Mouse (Mus musculus): Measurements from ENCODE around the gene Rhag. TPM values are rescaled to one million over a fixed set of nuclear protein-coding genes. Genes with fewer than 3 reads are reported as not detected.

Gene Rhag
- polyA plus RNA-seq, 1 experiment from 2014 or later = 0.74 TPM

DNA sequence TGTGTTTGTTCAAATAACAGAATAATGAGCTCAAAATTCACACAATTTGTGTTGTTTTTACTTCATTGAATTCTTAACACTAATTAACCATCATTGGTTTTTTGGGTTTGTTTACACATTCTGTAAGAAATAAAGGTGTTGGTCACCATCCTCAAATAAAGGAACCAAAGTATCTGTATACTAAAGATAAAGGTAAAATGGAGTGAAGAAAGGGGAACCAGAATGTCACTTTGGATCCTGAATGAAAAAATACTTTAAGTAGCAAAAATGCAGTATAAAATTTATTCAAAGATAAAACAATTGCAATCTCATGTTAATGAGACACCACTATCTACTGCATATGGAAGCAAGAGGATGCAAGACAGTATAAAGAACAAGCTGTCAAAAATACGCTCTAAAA lies 634 bp downstream of the Rhag start:
- Histone ChIP-seq H3K4me1 (ENCODE audit: control insufficient read depth, insufficient read depth, low read length) (no peaks in the 10 kb centered on the region), H3K4me2 (ENCODE audit: low read depth, low read length) (no peak overlapping the region), H3K27me3 (ENCODE audit: control insufficient read depth, insufficient read depth, low read length) (no peaks in the 10 kb centered on the region), H3K9ac (ENCODE audit: low read length) (no peak overlapping the region), H3K4me3 (ENCODE audit: low read length) (no peak overlapping the region), H3K36me3 (ENCODE audit: control insufficient read depth, insufficient read depth) (no peaks in the 10 kb centered on the region), H3K27ac (ENCODE audit: low read length) (no peak overlapping the region), H3K9me3 (replicated peaks; ENCODE audit: control insufficient read depth, low read length) (no peaks in the 10 kb centered on the region)
- 82% methylated on average over 1 of the region's 1 CpGs for WGBS
- no peak for ATAC-seq (replicated peaks; ENCODE audit: extremely low read depth, insufficient read depth, low FRiP score)

DNA sequence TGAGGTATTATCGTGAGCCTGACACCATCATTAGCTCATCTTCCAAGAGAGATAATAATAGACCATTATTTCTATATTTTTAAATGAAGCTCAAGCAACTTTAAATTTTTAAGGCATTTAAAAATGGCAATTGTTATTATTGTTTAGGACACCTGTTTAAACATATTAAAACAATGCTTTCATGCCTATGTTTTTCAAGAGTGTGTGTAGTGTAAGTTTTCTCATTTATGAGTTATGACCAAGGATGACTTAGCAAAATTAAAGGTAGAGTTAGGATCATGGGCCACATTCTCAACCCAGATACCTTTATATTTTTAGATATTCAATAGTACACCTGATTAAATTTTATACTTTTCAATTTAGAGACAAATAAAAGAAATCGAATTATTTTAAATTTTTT lies 1.3 kb downstream of the Rhag start:
- H3K4me1 ChIP-seq (ENCODE audit: control insufficient read depth, insufficient read depth, low read length) = no peaks in the 10 kb centered on the region
- no peaks in the 10 kb centered on the region for H3K36me3 ChIP-seq (ENCODE audit: control insufficient read depth, insufficient read depth)
- H3K4me3 ChIP-seq (ENCODE audit: low read length) = no peak overlapping the region
- no peaks in the 10 kb centered on the region for H3K27me3 ChIP-seq (ENCODE audit: control insufficient read depth, insufficient read depth, low read length)
- H3K4me2 ChIP-seq (ENCODE audit: low read depth, low read length) = no peak overlapping the region
- ATAC-seq (replicated peaks; ENCODE audit: extremely low read depth, insufficient read depth, low FRiP score) = no peak
- no peaks in the 10 kb centered on the region for H3K9me3 ChIP-seq (replicated peaks; ENCODE audit: control insufficient read depth, low read length)
- WGBS = 59% methylated on average over 2 of the region's 2 CpGs
- H3K9ac ChIP-seq (ENCODE audit: low read length) = no peak overlapping the region
- H3K27ac ChIP-seq (ENCODE audit: low read length) = no peak overlapping the region

DNA sequence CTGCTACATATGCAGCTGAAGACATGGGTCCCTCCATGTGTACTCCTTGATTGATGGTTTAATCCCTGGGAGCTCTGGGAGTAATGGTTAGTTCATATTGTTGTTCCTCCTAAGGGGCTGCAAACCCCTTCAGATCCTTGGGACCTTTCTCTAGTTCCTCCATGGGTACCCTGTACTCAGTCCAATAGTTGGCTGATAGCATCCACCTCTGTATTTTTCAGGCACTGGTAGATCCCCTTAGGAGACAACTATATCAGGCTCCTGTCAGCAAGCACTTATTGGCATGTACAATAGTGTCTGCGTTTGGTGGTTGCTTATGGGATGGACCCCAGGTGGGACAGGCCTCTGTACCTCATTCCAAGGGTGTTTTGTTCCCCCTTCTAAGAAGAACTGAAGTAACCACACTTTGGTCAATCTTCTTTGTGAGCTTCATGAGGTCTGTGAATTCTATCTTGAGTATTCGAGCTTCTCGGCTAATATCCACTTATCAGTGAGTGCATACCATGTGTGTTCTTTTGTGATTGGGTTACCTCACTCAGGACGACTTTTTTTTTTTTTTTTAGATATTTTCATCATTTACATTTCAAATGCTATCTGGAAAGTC lies 6.5 kb downstream of the Rhag start:
- Histone ChIP-seq H3K27me3 (ENCODE audit: control insufficient read depth, insufficient read depth, low read length) (no peaks in the 10 kb centered on the region), H3K9me3 (replicated peaks; ENCODE audit: control insufficient read depth, low read length) (no peaks in the 10 kb centered on the region), H3K4me3 (ENCODE audit: low read length) (no peak overlapping the region), H3K4me2 (ENCODE audit: low read depth, low read length) (no peak overlapping the region), H3K27ac (ENCODE audit: low read length) (no peak overlapping the region), H3K36me3 (ENCODE audit: control insufficient read depth, insufficient read depth) (no peaks in the 10 kb centered on the region), H3K4me1 (ENCODE audit: control insufficient read depth, insufficient read depth, low read length) (no peaks in the 10 kb centered on the region), H3K9ac (ENCODE audit: low read length) (no peak overlapping the region)
- no peak for ATAC-seq (replicated peaks; ENCODE audit: extremely low read depth, insufficient read depth, low FRiP score)
- WGBS = 63% methylated on average over 4 of the region's 4 CpGs

DNA sequence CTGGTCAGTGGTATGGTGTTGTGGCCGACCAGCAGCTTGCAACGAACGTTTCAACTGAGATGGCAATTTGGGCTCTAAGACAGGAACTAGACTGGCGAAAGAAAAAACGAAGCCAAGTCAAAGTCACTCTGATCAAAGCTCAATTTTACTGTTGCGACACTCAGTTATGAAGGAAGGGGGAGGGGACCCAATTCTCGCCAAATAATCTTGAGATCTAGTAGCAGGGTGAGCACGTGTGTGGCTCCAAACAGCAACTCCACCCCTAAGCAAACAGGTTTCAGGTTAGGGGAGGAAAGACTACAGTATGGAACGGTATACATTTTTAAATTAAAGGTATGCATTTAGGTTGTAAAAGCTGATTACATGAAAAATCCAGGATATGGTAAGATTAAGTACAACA lies 10.6 kb downstream of the Rhag start:
- no peak overlapping the region for H3K27ac ChIP-seq (ENCODE audit: low read length)
- no peaks in the 10 kb centered on the region for H3K9me3 ChIP-seq (replicated peaks; ENCODE audit: control insufficient read depth, low read length)
- no peak for ATAC-seq (replicated peaks; ENCODE audit: extremely low read depth, insufficient read depth, low FRiP score)
- no peaks in the 10 kb centered on the region for H3K36me3 ChIP-seq (ENCODE audit: control insufficient read depth, insufficient read depth)
- H3K9ac ChIP-seq (ENCODE audit: low read length) = no peak overlapping the region
- H3K27me3 ChIP-seq (ENCODE audit: control insufficient read depth, insufficient read depth, low read length) = no peaks in the 10 kb centered on the region
- no peaks in the 10 kb centered on the region for H3K4me1 ChIP-seq (ENCODE audit: control insufficient read depth, insufficient read depth, low read length)
- H3K4me3 ChIP-seq (ENCODE audit: low read length) = no peak overlapping the region
- no peak overlapping the region for H3K4me2 ChIP-seq (ENCODE audit: low read depth, low read length)
- WGBS = 64% methylated on average over 9 of the region's 9 CpGs

DNA sequence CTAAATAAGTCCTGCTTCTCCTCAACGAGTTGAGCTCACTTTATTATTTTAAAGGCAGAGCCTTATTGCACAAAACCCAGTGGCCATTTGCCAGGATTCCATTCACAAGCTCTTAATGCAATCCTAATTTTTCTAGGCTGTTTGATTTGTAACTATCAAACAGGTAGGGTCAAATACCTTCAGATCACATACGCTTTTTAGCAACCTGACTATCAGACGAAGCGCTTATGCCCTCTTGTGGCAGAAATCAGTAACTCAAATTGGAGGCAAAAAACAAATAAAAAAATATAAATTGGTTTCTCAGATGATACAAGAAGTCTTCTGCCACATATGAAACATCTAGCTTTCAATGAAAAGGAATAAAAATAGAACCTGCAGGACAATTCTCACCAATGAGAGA lies 12.9 kb downstream of the Rhag start:
- Histone ChIP-seq H3K36me3 (ENCODE audit: control insufficient read depth, insufficient read depth) (no peaks in the 10 kb centered on the region), H3K9ac (ENCODE audit: low read length) (no peak overlapping the region), H3K4me1 (ENCODE audit: control insufficient read depth, insufficient read depth, low read length) (no peaks in the 10 kb centered on the region), H3K4me2 (ENCODE audit: low read depth, low read length) (no peak overlapping the region), H3K27ac (ENCODE audit: low read length) (no peak overlapping the region), H3K4me3 (ENCODE audit: low read length) (no peak overlapping the region), H3K9me3 (replicated peaks; ENCODE audit: control insufficient read depth, low read length) (no peaks in the 10 kb centered on the region), H3K27me3 (ENCODE audit: control insufficient read depth, insufficient read depth, low read length) (no peaks in the 10 kb centered on the region)
- ATAC-seq (replicated peaks; ENCODE audit: extremely low read depth, insufficient read depth, low FRiP score) = no peak
- 20% methylated on average over 4 of the region's 4 CpGs for WGBS

DNA sequence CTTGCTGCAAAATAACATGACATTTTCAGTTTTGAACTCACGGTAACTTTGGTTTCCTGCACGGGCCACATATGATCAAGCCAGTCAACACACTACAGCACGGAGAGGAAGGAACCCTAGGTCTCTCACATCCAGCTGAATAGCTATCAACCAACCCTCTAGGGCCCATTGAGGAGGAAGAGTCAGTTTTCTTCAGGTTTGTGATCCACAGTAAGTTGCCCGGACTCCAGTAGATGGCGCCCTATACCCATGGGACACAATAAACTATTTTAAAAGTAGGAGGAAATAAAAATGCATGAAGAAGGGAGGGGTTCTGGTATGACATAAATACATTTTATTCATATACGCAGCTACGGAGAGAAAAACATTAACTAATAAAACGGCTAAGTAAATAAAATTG lies 13.6 kb downstream of the Rhag start:
- H3K36me3 ChIP-seq (ENCODE audit: control insufficient read depth, insufficient read depth) = no peaks in the 10 kb centered on the region
- H3K27ac ChIP-seq (ENCODE audit: low read length) = no peak overlapping the region
- no peak for ATAC-seq (replicated peaks; ENCODE audit: extremely low read depth, insufficient read depth, low FRiP score)
- no peaks in the 10 kb centered on the region for H3K27me3 ChIP-seq (ENCODE audit: control insufficient read depth, insufficient read depth, low read length)
- H3K4me2 ChIP-seq (ENCODE audit: low read depth, low read length) = no peak overlapping the region
- H3K9me3 ChIP-seq (replicated peaks; ENCODE audit: control insufficient read depth, low read length) = no peaks in the 10 kb centered on the region
- H3K4me1 ChIP-seq (ENCODE audit: control insufficient read depth, insufficient read depth, low read length) = no peaks in the 10 kb centered on the region
- no peak overlapping the region for H3K4me3 ChIP-seq (ENCODE audit: low read length)
- WGBS = 54% methylated on average over 8 of the region's 8 CpGs
- H3K9ac ChIP-seq (ENCODE audit: low read length) = no peak overlapping the region

DNA sequence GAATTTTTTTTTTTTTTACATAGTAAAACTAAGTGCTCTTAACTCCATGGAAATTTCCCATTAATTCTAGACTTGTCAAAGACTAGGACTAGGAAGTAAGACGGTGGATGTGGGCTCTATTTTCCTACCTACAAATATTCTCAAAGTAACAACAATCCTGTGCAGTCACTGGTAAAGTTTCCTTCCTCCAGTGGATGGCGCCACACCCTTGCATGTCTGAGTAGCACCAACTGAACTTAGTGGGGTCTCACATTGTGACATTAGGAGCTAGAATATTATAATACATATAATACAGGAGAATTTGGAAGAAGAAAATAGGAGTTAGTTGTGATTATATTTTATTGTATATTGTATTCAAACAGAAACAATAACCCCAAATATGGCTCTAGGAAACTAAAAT lies 20.9 kb downstream of the Rhag start:
- Histone ChIP-seq H3K27me3 (ENCODE audit: control insufficient read depth, insufficient read depth, low read length) (no peaks in the 10 kb centered on the region), H3K27ac (ENCODE audit: low read length) (no peak overlapping the region), H3K4me1 (ENCODE audit: control insufficient read depth, insufficient read depth, low read length) (no peaks in the 10 kb centered on the region), H3K36me3 (ENCODE audit: control insufficient read depth, insufficient read depth) (no peaks in the 10 kb centered on the region), H3K9me3 (replicated peaks; ENCODE audit: control insufficient read depth, low read length) (no peaks in the 10 kb centered on the region), H3K4me3 (ENCODE audit: low read length) (no peak overlapping the region), H3K9ac (ENCODE audit: low read length) (no peak overlapping the region), H3K4me2 (ENCODE audit: low read depth, low read length) (no peak overlapping the region)
- WGBS = 43% methylated on average over 2 of the region's 2 CpGs
- ATAC-seq (replicated peaks; ENCODE audit: extremely low read depth, insufficient read depth, low FRiP score) = no peak

DNA sequence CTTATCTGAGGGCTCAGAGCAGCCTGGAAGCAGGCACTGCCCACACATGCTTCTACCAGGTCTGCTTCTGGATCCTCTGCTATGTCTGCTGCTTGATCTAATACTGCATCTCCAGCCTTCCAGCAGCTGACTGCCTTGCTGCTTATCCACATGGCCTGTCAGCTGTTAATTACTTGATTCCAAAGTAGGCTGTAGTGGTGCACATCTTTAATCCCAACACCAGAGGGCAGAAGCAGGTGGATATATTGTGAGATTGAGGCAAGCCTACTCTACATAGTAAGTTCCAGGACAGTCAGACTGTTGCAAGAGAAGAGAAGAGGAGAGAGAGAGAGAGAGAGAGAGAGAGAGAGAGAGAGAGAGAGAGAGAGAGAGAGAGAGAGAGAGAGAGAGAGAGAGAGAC lies 26.4 kb downstream of the Rhag start:
- H3K9me3 ChIP-seq (replicated peaks; ENCODE audit: control insufficient read depth, low read length) = no peaks in the 10 kb centered on the region
- H3K4me1 ChIP-seq (ENCODE audit: control insufficient read depth, insufficient read depth, low read length) = no peaks in the 10 kb centered on the region
- H3K27ac ChIP-seq (ENCODE audit: low read length) = no peak overlapping the region
- no peak overlapping the region for H3K4me3 ChIP-seq (ENCODE audit: low read length)
- H3K27me3 ChIP-seq (ENCODE audit: control insufficient read depth, insufficient read depth, low read length) = no peaks in the 10 kb centered on the region
- no peaks in the 10 kb centered on the region for H3K36me3 ChIP-seq (ENCODE audit: control insufficient read depth, insufficient read depth)
- no peak for ATAC-seq (replicated peaks; ENCODE audit: extremely low read depth, insufficient read depth, low FRiP score)
- no peak overlapping the region for H3K4me2 ChIP-seq (ENCODE audit: low read depth, low read length)
- H3K9ac ChIP-seq (ENCODE audit: low read length) = no peak overlapping the region

DNA sequence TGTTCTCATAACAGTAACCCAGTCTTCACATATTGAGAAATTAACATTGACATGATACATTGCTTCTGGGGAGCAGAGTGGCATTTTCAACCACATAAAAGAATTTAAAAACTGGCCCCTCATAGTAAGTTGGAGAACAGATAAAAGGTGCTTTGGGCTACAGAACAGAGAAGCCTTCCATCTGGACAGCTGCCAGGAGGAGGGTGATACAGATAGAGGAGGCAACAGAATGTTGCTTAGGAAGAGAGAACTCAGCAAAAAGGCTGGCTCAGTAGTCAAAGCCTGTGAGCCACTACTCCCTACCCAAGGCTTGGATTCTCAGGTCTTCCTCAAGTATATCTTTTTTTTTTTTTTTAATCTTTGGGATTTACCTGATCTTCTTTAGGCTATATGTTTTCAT lies 44.1 kb downstream of the Rhag start:
- Histone ChIP-seq H3K4me3 (ENCODE audit: low read length) (no peak overlapping the region), H3K27me3 (ENCODE audit: control insufficient read depth, insufficient read depth, low read length) (no peaks in the 10 kb centered on the region), H3K36me3 (ENCODE audit: control insufficient read depth, insufficient read depth) (no peaks in the 10 kb centered on the region), H3K9me3 (replicated peaks; ENCODE audit: control insufficient read depth, low read length) (no peaks in the 10 kb centered on the region), H3K4me2 (ENCODE audit: low read depth, low read length) (no peak overlapping the region), H3K27ac (ENCODE audit: low read length) (no peak overlapping the region), H3K9ac (ENCODE audit: low read length) (no peak overlapping the region), H3K4me1 (ENCODE audit: control insufficient read depth, insufficient read depth, low read length) (no peaks in the 10 kb centered on the region)
- ATAC-seq (replicated peaks; ENCODE audit: extremely low read depth, insufficient read depth, low FRiP score) = no peak
